Mouse (Mus musculus) neural tube, embryonic 12.5 days (tissue): ENCODE results near the gene Mt3. TPM values are rescaled to one million over a fixed set of nuclear protein-coding genes. Genes with fewer than 3 reads are reported as not detected.

ENCODE experiments used
- ATAC-seq: fragments of 200-750 bp; cut with Nextera tagmentation; 2 replicates; pipeline ENCODE4 v1.8.0; 2017; ENCODE audit warnings: low read depth, mild to moderate bottlenecking, moderate TSS enrichment, moderate library complexity; ENCODE audit not compliant: low FRiP score
- H3K27ac ChIP-seq: fragments of 300-500 bp; sonication (generic); 2 replicates; pipeline ENCODE4 v1.5.1; 2016
- H3K27me3 ChIP-seq: fragments of 300-500 bp; sonication (generic); replicated peaks from 2 replicates; pipeline ENCODE4 v1.6.1; 2016; ENCODE audit warnings: mild to moderate bottlenecking
- H3K36me3 ChIP-seq: fragments of 300-500 bp; sonication (generic); 2 replicates; pipeline ENCODE4 v1.6.1; 2016; ENCODE audit warnings: mild to moderate bottlenecking
- H3K4me1 ChIP-seq: fragments of 300-500 bp; sonication (generic); 2 replicates; pipeline ENCODE4 v1.6.1; 2016
- H3K4me2 ChIP-seq: fragments of 300-500 bp; sonication (generic); replicated peaks from 2 replicates; pipeline ENCODE4 v1.6.1; 2016; ENCODE audit warnings: mild to moderate bottlenecking
- H3K4me3 ChIP-seq: fragments of 300-500 bp; sonication (generic); 2 replicates; pipeline ENCODE4 v1.5.1; 2016
- H3K9ac ChIP-seq: fragments of 300-500 bp; sonication (generic); 2 replicates; pipeline ENCODE4 v1.6.1; 2016; ENCODE audit warnings: mild to moderate bottlenecking
- H3K9me3 ChIP-seq: fragments of 300-500 bp; sonication (generic); 2 replicates; pipeline ENCODE4 v1.6.1; 2016; ENCODE audit warnings: mild to moderate bottlenecking
- WGBS: fragments of 180-500 bp; shearing (Covaris S2); methylation state at CpG from one replicate; pipeline ENCODE4 v1.1.7; 2016; 5-methylcytosine and 5-hydroxymethylcytosine counted together
- polyA plus RNA-seq: library from polyadenylated mRNA; unstranded; fragments of >200 nt; fragmentation: Nextera tagmentation; extraction: Ambion mirVana; gene quantifications from 2 replicates; pipeline ENCODE4 v1.2.1, GENCODE M21; 2016

Mt3 gene
- polyA plus RNA-seq, 1 experiment from 2014 or later, result 24.8 TPM

DNA sequence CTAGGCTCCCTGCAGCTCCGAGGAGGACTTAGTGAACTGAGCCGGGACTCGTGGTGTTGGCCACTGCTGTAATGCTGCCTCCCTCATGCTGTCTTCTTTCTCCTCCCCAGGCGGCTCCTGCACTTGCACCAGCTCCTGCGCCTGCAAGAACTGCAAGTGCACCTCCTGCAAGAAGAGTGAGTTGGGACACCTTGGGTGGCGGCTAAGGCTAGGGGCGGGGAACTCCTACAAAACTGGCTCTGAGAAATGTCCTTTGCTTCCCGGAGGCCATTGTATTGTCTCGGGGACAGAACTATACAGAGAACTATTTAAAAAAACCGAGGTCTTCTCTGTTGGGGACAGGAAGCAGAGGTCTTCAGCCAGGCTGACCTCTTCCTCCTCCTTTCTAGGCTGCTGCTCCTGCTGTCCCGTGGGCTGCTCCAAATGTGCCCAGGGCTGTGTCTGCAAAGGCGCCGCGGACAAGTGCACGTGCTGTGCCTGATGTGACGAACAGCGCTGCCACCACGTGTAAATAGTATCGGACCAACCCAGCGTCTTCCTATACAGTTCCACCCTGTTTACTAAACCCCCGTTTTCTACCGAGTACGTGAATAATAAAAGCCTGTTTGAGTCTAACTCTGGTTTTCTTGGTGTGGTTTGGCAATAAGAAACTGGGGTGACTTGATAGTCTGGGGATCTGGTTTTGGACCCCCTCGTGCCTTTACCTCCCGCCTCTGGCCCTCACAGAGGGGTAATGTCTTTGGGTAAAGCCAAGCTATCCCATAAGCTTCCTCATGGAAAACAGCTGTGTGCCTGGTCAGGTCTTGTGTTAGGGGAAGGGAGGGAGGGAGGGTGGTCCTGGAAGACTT, 27.5 kb downstream of the Mt3 start:
- Histone ChIP-seq H3K4me1 (peaks cover 24% of the 10 kb centered on the region), H3K27me3 (peaks cover 88% of the 10 kb centered on the region), H3K27ac (no peak overlapping the region), H3K9ac (no peak overlapping the region), H3K9me3 (no peaks in the 10 kb centered on the region), H3K36me3 (no peaks in the 10 kb centered on the region), H3K4me3 (peak overlapping the region; percentile 31; the same call in 1 of the 2 replicates), H3K4me2 (peak overlapping the region; percentile 67)
- 2% methylated on average over 25 of the region's 25 CpGs for WGBS
- no peak for ATAC-seq

DNA sequence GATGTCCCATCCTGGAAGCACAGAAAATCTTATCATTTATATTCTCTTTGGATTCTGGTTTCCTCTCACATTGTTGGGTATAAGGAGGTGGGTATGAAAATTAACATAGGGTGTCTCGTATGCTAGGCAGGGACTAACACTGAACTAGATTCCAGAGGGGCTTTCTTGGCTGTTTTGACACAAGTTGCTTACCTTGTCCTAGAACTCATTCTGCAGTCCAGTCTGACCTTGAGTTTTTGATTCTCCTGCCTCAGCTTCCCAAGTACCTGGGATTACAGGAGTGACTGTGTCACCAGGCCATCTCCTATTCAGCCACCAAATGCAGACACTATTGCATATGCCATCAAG, 28.1 kb downstream of the Mt3 start:
- Histone ChIP-seq H3K27ac (no peak overlapping the region), H3K4me3 (no peak overlapping the region), H3K4me1 (peaks cover 24% of the 10 kb centered on the region), H3K9me3 (no peaks in the 10 kb centered on the region), H3K4me2 (0 out of 2 replicates have a peak overlapping the region, but pooled peaks have one; percentile 67), H3K9ac (no peak overlapping the region), H3K36me3 (no peaks in the 10 kb centered on the region), H3K27me3 (peaks cover 86% of the 10 kb centered on the region)
- WGBS, result 67% methylated on average over 1 of the region's 1 CpGs
- no peak for ATAC-seq

DNA sequence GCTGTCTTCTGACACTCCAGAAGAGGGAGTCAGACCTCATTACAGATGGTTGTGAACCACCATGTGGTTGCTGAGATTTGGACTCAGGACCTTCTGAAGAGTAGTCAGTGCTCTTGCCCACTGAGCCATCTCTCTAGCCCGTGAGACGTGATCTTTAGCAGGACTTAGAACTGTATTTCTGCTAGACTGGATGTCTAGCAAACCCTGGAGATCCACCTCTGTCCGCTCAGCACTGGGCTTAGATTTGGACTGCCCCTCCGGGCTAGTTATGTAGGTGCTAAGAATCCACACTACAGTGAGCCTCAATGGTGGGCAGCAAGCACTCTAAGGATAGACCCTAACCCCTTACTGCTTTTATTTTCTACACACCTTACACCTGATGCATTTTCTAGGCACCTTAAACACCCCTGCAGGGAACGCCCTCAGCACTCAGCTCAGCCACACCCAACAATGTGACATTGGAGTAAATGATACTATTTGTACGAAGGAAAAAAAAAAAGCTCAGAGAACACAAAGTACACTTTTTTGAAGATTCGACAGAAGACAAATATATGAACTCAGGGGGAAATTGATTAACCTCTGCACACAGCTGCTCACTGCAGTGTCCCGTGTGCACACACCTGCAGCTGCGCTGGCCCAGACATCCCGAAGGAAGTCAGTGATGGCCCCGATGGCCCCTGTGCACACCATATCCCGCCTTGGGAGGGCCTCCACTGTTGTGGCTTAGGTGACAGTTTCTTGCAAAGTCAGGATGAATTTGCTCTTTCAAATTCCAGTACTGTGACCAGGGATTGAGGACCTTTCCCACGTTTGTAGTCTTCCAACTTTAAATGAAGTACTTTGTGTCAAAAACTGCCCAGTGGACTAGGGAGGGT, 29.9 kb downstream of the Mt3 start:
- Histone ChIP-seq H3K9ac (no peak overlapping the region), H3K36me3 (no peaks in the 10 kb centered on the region), H3K4me2 (peak overlapping the region; percentile 48), H3K9me3 (no peaks in the 10 kb centered on the region), H3K4me1 (peaks cover 33% of the 10 kb centered on the region), H3K4me3 (no peak overlapping the region), H3K27me3 (peaks cover 86% of the 10 kb centered on the region), H3K27ac (no peak overlapping the region)
- ATAC-seq, result no peak
- WGBS, result 63% methylated on average over 13 of the region's 13 CpGs

DNA sequence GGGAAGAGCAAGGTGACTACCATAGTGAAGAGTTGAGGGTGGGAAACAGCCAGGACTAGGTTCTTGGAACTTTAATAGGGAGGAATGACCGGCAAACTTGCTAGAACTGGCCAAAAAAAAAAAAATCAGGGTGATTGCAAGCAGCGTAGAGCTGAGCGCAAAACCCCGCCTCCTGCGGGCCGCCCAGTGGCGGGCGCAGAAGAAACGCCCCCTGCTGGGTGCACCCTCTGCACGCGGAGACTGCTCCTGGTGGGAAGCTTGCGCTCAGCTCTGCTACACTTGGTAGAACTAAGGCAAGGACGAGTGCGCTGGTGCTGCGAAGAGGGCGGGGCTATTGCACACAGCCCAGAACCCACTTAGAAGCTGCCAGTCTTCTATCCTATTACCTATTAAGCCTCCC, 30.7 kb downstream of the Mt3 start:
- H3K36me3 ChIP-seq, result no peaks in the 10 kb centered on the region
- WGBS, result 0% methylated on average over 16 of the region's 16 CpGs
- ATAC-seq, result peak; percentile 51; the same call in 1 of the 2 replicates

DNA sequence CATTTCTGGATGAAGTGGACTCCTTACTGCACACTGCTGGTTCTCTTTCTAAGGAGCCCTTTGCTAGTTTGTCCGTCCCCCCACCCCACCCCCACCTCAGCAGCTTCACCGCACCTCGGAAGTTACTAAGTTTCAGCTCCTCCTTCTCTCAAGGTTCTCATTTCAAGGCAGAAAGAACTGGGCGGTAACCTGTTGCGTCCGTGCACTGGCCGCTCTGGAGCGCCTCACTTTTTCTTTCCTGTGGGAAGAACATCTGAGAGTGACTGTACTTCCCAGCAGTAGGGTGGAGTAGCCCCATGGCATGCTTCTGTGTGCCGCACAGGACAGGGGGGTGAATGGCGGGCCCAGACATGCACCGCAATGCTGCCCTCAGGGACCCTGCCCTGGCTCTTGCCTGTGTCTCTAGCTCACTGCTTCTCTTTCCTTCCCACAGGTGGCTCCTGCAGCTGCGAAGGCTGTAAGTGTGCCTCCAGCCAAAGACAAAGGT, 32.0 kb downstream of the Mt3 start:
- H3K27me3 ChIP-seq, result peaks cover 76% of the 10 kb centered on the region
- no peaks in the 10 kb centered on the region for H3K9me3 ChIP-seq
- H3K4me1 ChIP-seq, result peaks cover 24% of the 10 kb centered on the region
- ATAC-seq, result no peak
- H3K9ac ChIP-seq, result no peak overlapping the region
- H3K4me3 ChIP-seq, result no peak overlapping the region
- 11% methylated on average over 12 of the region's 12 CpGs for WGBS
- H3K4me2 ChIP-seq, result no peak overlapping the region
- H3K36me3 ChIP-seq, result no peaks in the 10 kb centered on the region
- no peak overlapping the region for H3K27ac ChIP-seq

More for the DNA sequence above, 30.7 kb downstream of the Mt3 start:
- H3K4me3 ChIP-seq, result no peak overlapping the region
- H3K27me3 ChIP-seq, result peaks cover 88% of the 10 kb centered on the region
- no peak overlapping the region for H3K27ac ChIP-seq
- no peaks in the 10 kb centered on the region for H3K9me3 ChIP-seq
- peak overlapping the region; percentile 48 for H3K4me2 ChIP-seq
- peaks cover 33% of the 10 kb centered on the region for H3K4me1 ChIP-seq
- H3K9ac ChIP-seq, result no peak overlapping the region

DNA sequence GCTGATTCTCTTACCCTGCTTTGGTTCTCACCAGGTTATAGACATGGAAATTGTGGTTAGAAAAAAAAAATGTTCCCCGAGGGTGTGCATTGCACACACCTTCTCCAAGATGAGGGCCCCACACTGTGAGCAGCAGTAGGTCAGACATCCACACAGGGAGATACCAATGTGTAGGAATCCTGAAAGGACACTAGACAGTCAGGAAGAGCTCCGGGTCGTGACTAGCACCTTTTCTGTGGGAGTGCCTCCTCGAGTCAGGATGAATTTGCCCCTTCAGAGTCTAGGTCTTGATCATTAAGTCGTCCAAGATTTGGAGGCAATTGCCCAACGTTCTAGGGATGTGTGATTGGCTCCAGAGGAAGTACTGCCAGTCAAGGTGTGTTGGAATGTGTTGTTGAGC, 33.4 kb downstream of the Mt3 start:
- no peak overlapping the region for H3K4me3 ChIP-seq
- H3K27ac ChIP-seq, result no peak overlapping the region
- no peak overlapping the region for H3K9ac ChIP-seq
- H3K4me1 ChIP-seq, result peaks cover 17% of the 10 kb centered on the region
- H3K27me3 ChIP-seq, result peaks cover 62% of the 10 kb centered on the region
- no peak overlapping the region for H3K4me2 ChIP-seq
- no peak for ATAC-seq
- H3K9me3 ChIP-seq, result no peaks in the 10 kb centered on the region
- 54% methylated on average over 6 of the region's 6 CpGs for WGBS
- no peaks in the 10 kb centered on the region for H3K36me3 ChIP-seq

DNA sequence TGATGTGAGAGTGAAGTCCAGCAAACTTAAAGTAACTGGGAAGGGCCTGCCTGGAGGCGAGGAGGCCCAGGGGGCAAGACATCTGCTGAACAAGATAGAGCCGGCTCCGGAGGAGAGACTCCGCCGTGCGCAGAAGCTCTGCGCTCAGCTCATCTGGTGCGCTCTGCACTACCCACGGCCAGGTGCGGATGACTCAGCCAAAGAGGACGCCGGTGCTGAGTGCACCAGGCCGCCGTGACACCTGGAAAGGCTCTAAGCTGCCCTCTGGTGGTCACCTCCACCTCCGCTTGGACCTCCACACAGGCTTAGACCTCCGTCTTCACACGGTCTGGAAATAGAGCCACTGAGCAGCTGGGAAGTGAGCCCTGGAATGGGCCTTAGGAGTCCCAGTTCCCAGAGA, 34.1 kb downstream of the Mt3 start:
- H3K36me3 ChIP-seq, result no peaks in the 10 kb centered on the region
- 4% methylated on average over 17 of the region's 17 CpGs for WGBS
- H3K27ac ChIP-seq, result no peak overlapping the region
- H3K9ac ChIP-seq, result no peak overlapping the region
- peak; percentile 19; the same call in 1 of the 2 replicates for ATAC-seq
- no peaks in the 10 kb centered on the region for H3K9me3 ChIP-seq
- H3K4me3 ChIP-seq, result no peak overlapping the region
- peaks cover 21% of the 10 kb centered on the region for H3K4me1 ChIP-seq
- peak overlapping the region; percentile 40 for H3K4me2 ChIP-seq
- peaks cover 57% of the 10 kb centered on the region for H3K27me3 ChIP-seq

DNA sequence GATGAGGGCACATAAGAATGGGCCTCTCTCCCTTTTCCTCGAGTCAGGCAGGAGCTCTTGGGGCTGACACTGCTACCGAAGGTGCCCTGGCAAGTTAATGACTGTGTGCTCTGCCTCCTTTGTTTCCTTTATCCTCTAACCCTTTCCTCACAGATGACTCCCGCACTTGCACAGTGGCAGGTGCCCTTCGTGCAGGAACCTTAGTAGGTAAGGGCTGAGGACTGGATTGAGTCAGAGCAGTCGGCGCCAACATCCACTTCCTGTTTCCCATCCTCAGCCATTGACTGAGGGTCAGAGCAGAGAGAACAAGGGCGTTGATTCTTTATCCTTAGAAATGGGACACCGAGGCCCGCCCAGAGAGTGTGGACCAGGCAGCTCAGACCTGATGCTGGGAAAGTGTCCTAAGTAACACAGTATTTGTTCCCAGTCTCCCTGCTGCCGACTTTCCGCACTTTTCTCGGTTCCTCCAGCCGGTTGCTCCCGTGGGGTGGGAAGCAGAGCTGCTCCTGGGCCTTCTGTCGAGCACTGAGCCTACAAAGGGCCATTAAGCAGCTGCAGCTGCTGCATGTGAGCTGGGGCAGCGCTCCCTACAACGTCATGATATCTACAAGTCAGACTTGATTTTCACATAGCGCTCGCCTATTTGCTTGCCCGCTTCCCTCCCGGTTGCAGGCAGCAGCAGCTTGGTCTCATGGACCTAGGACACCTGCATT, 35.0 kb downstream of the Mt3 start:
- Histone ChIP-seq H3K27ac (no peak overlapping the region), H3K4me3 (no peak overlapping the region), H3K36me3 (no peaks in the 10 kb centered on the region), H3K27me3 (peaks cover 48% of the 10 kb centered on the region), H3K9ac (no peak overlapping the region), H3K4me1 (peaks cover 21% of the 10 kb centered on the region), H3K9me3 (no peaks in the 10 kb centered on the region), H3K4me2 (peak overlapping the region; percentile 40)
- ATAC-seq, result no peak
- 25% methylated on average over 21 of the region's 21 CpGs for WGBS

DNA sequence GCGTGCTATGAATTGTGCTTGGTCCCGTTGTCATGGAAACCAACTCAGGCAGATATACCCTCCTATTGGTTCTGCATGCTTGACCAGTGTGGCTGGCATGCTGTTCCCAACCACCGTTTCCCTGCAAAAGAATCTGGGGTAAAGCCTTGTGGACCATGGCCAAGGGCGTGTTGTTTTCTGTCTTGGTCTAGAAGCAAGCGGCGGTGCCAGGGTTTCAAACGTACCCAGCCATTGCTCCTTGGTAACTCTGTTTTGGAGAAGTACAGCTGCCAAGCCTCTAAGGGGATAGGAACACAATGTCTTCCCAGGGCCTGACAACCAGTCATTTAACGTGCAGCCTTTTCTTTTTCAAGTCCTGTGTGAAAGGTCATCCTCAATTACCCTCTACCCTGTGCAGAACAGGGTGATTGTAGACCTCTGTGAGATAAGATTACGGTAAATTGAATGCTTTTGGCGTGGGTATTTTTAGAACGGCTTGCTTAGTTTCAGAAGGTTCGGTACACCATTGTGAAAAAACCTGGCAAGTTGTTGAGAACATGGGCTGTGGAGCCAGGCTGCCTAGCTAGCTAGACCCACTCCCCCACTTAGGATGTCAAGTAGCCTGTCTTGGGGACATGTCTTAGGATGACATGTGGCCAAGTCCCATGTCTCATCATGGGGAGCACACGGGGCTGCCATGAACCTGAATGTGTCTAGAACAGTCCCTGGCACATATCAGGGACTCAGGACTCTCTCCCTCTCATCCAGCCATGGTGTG, 37.0 kb downstream of the Mt3 start:
- Histone ChIP-seq H3K9me3 (no peaks in the 10 kb centered on the region), H3K36me3 (no peaks in the 10 kb centered on the region), H3K27ac (no peak overlapping the region), H3K27me3 (peaks cover 28% of the 10 kb centered on the region), H3K4me1 (peaks cover 13% of the 10 kb centered on the region), H3K9ac (no peak overlapping the region), H3K4me2 (no peak overlapping the region), H3K4me3 (no peak overlapping the region)
- ATAC-seq, result no peak
- 69% methylated on average over 13 of the region's 13 CpGs for WGBS

DNA sequence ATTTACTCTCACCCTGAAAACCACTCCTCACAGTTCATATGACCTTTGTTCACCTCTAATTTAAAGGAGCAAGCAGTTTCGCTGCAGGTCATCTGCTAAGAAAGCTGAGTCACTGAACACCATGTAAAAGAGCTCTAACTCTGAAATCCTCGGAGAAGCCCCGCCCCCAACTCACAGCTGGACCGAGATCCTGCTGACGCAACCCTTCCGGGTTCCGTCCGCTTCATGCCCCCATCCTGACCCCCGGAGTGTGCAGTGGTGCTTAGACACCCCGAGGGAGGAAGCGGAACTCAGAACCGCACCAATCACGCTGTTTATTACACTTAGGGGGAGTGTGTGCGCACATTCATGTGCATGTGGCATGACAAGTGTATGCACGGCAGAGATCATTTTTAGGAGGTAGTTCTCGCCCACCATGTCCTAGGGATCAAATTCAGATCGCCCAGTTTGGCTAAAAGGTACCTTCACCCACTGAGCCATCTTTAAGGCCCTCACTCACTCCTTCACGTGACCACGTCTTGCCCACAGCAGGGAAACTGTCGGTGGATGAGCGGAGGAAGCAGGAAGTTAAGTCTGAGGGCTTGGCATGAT, 38.8 kb downstream of the Mt3 start:
- Histone ChIP-seq H3K9ac (no peak overlapping the region), H3K4me3 (0 out of 2 replicates have a peak overlapping the region, but pooled peaks have one; percentile 20), H3K27ac (no peak overlapping the region), H3K4me2 (peak overlapping the region; percentile 56), H3K36me3 (no peaks in the 10 kb centered on the region), H3K27me3 (peaks cover 17% of the 10 kb centered on the region), H3K9me3 (no peaks in the 10 kb centered on the region), H3K4me1 (peaks cover 13% of the 10 kb centered on the region)
- no peak for ATAC-seq
- WGBS, result 28% methylated on average over 21 of the region's 21 CpGs

DNA sequence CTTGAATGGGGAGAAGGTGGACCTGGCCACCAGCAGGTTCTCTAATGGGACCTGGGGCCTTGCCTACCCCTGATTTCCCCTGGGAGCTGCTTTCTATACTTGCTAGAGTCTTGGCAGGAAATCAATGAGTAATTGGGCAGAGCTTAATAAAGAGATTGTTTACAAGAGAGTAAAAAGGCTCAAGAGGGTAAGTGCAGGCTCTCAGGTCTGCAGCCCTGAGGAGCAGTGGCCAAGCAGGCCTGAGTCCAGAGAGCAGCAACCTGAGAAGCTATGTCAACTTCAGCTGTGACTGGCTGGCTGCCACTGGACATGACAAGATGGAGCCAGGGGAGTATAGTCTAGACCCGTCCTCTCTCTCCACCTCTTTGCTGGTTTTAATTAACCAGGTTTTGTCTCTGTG, 40.5 kb downstream of the Mt3 start:
- Histone ChIP-seq H3K4me1 (peaks cover 4% of the 10 kb centered on the region; the same call in 1 of the 2 replicates), H3K4me2 (no peak overlapping the region), H3K27me3 (no peaks in the 10 kb centered on the region; the same call in none of the 2 replicates), H3K4me3 (no peak overlapping the region), H3K9me3 (no peaks in the 10 kb centered on the region), H3K36me3 (no peaks in the 10 kb centered on the region), H3K27ac (no peak overlapping the region), H3K9ac (no peak overlapping the region)
- WGBS, result 84% methylated on average over 1 of the region's 1 CpGs
- ATAC-seq, result no peak
